Mouse (Mus musculus): ENCODE measurements around the gene Dlx6. TPM values are rescaled to one million over a fixed set of nuclear protein-coding genes. Genes with fewer than 3 reads are reported as not detected.

Dlx6 gene
- polyA plus RNA-seq, 2 experiments from 2014 or later = not detected

- ATAC-seq = no peak
Observed at GRCm38 (mm10) chr6:6877981-6878840, 15.1 kb downstream of the Dlx6 start.

- no peak for ATAC-seq
Observed at GRCm38 (mm10) chr6:6878841-6879291, 15.7 kb downstream of the Dlx6 start.

DNA sequence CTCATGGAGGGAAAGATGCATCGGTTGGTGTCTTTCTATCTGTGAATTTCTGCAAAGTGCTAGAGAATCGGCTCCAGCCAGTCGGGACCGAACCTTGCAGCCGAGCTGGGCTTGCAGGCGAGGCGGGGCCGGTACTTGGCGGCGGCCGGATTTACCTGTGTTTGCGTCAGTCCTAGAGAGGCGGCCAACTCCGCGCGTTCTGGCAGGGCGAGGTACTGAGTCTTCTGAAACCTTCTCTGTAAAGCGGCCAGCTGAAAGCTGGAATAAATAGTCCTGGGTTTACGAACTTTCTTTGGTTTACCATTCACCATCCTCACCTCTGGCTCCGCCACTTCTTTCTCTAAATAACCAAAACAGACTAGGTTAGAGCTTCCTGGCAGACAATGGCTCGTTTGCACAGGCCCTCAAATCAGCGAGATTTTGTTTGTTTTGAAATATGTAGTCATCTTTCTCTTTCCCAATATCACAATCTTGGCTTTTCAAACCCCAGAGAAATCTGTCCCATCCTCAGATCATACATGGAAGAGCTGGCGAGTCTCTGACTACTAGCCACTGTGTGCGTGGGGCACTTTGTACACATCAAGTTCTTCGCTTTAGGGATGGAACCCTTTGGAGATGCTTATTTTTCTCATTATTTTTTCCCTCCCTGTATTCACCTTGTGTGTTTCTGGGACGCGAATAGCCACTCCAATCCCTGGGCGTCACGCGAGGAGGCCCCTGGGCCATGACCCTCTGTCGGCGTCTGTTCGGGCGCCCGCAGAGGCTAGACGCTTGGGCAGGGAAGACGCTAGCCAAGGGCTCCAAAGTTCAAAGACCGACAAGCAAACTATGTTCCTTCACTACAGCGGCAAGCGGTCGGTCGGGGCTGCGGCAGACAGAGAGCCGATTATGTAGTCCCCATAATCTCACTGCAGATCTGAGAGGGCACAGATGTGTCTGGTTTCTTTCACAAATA lies 16.5 kb downstream of the Dlx6 start:
- no peak for ATAC-seq

DNA sequence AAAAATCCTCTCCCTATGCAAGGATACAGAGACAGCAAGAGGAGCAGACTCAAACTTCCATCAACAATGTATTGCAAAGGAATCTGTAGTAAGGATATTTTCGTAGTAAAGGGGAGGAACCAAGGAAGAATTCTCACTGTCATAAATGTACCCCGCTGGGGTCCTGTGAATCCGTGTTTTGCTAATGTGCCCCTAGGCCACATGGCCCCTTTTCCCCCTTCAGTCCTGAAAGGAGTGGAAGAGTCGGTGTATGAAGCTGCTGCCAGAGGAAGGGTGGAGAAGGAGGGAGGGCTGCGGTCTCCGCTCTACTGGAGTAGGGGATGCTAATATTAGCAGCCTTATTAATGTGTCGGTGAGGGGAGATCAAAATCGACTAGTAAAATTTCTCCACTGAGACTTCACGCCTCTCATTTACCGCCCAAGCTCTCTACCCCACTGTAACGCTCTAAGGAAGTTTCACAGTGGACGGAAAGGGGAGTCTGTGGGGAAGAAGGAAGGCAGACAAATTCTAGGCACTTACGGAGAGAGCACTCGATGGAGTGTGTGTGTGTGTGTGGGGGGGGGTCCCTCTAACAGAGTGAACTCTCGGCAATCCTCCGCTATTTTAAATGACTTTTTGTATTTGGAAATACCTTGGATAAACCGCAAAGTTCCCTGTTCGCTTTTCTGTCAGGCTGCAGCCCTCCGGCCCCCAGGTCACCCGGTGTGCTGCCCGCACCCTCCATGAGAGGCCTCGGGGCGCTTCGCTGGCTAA lies 17.4 kb downstream of the Dlx6 start:
- ATAC-seq = no peak

- no peak for ATAC-seq
Observed at GRCm38 (mm10) chr6:6881115-6881637, 18.0 kb downstream of the Dlx6 start.

- no peak for ATAC-seq
Observed at GRCm38 (mm10) chr6:6881638-6882190, 18.6 kb downstream of the Dlx6 start, which contains the start of gene Dlx5. TSS of gene Dlx5 (minus strand) at chr6:6882085.

DNA sequence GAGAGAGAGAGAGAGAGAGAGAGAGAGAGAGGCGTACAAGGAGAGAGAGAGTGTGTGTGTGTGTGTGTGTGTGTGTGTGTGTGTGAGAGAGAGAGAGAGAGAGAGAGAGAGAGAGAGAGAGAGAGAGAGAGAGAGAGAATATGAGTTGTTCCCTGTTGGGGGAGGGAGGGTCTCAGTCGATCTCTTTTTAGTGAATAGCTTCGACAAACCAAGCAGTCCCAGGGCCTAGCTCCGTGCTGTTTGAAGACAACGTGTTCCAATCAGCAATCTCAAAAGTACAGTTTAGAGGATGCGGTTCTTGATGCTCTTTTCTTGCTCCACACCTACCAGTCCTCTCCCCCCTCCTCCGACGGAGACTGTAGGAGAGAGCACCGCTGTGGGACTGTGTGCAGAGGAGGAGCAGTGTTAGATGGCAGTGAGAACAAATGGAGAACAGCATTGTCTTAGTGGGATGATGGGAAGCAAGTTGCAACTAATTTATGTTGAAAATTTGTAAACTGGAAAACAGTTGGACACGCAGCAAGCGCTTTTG lies 19.2 kb downstream of the Dlx6 start:
- ATAC-seq = no peak

- no peak for ATAC-seq
Observed at GRCm38 (mm10) chr6:6884897-6885296, 21.8 kb downstream of the Dlx6 start.

GRCm38 (mm10) chr6:6886225-6886624 lies 23.1 kb downstream of the Dlx6 start:
- no peak for ATAC-seq

DNA sequence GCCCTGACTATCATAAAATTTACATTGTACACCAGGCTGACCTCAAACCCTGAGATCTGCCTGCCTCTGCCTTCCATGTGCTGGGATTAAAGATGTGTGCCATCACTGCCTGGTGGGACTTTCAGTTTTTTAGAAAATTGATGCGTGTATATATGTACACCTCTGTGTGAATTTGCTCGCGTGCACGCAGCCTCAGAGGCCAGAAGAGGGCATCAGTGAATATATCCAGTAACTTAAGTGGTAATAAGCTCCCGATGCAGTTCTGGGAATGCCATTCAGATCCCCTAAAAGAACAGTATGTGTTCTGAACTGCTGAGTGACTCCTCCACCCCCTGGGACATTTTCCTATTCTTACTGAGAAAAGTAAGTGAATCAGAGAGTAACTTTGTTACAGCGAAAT lies 26.9 kb downstream of the Dlx6 start:
- ATAC-seq = no peak

- no peak for ATAC-seq
Observed at GRCm38 (mm10) chr6:6909586-6909985, 46.5 kb downstream of the Dlx6 start.

GRCm38 (mm10) chr6:6914304-6914703 lies 51.2 kb downstream of the Dlx6 start:
- ATAC-seq = no peak

GRCm38 (mm10) chr6:6914849-6915525 lies 51.9 kb downstream of the Dlx6 start:
- no peak for ATAC-seq

- no peak for ATAC-seq
Observed at GRCm38 (mm10) chr6:6915526-6915915, 52.4 kb downstream of the Dlx6 start.

GRCm38 (mm10) chr6:6917334-6917733 lies 54.2 kb downstream of the Dlx6 start:
- ATAC-seq = no peak

Other genes with a start within 250 kb of the Dlx6 start
- gene Dlx5, start 18.8 kb downstream of the Dlx6 start, polyA plus RNA-seq (2017; shearing (Covaris generic)) = not detected
- gene Sdhaf3, start 92.7 kb downstream of the Dlx6 start, polyA plus RNA-seq (2017; shearing (Covaris generic)) = 1 to 10 TPM; 3.5 to 4.6 TPM